Mouse (Mus musculus) CD4-positive naive resting alpha-beta T cell, adult 76 days (primary cell): ENCODE data around the gene Gpr45. TPM values are rescaled to one million over a fixed set of nuclear protein-coding genes. Genes with fewer than 3 reads are reported as not detected.

Experiments
- total RNA-seq: library from RNA; stranded (reverse); gene quantifications from one replicate; pipeline ENCODE4 v1.2.4, GENCODE M21; 2023

Gpr45 gene
- not detected for total RNA-seq

GRCm38 (mm10) chr1:42952734-42953481, at the start of gene Gpr45:
Gene Gpr45 (plus strand): TSS chr1:42952872.

Other genes with a start within 250 kb of the Gpr45 start
- 53.6 TPM for gene Mrps9, start 101.6 kb upstream of the Gpr45 start, total RNA-seq
- 27.5 TPM for gene Tgfbrap1, start 145.8 kb downstream of the Gpr45 start, total RNA-seq
- gene AI597479, start 145.8 kb downstream of the Gpr45 start, total RNA-seq, result 7.1 TPM
- 1.7 TPM for gene Fhl2, start 244.1 kb downstream of the Gpr45 start, total RNA-seq